Mouse (Mus musculus) heart, postnatal 36 days (tissue): Measurements from ENCODE around the gene Mybbp1a. TPM values are rescaled to one million over a fixed set of nuclear protein-coding genes. Genes with fewer than 3 reads are reported as not detected.

Source experiments
- DNase-seq, 2 experiments: peaks; one replicate each; pipeline ENCODE4 v3.0.0; 2021 to 2022
- intact Hi-C: fragments of 180-260 bp; cut with DNase I; formaldehyde crosslinking; loops from one replicate; pipeline ENCODE4 v1.15.1; 2025
- total RNA-seq, 2 experiments: library from RNA; stranded (reverse); gene quantifications; 2 replicates each; pipeline ENCODE4 v1.2.3; 2021

Gene Mybbp1a
- total RNA-seq, 2 experiments from 2014 or later, result 45.9 to 46.8 TPM

DNA sequence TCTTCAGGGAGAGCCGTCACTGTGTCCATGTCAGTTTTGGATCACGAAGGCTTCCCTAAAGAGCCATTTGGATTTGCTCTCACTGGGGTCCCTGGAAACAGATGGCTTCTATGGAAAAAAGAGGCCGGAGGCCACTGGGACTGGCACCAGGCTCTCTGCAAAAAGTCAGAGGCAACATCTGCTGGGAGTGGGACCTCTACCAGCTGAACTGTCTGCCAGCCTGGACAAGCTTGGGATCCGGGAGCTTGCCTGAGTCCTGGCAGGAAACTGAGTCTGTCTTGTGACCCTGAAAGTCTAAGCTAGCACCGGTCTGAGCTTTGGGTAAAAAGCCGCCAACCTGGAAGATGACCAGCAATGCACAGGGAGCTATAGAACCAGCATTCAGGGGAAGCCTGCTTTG lies 30.2 kb downstream of the Mybbp1a start:
- no peak for DNase-seq
- intact Hi-C loops, result loop anchor here (2.0 kb wide), 1 partner anchor 17 kb away; the partner anchor contains the start of gene Spns2

DNA sequence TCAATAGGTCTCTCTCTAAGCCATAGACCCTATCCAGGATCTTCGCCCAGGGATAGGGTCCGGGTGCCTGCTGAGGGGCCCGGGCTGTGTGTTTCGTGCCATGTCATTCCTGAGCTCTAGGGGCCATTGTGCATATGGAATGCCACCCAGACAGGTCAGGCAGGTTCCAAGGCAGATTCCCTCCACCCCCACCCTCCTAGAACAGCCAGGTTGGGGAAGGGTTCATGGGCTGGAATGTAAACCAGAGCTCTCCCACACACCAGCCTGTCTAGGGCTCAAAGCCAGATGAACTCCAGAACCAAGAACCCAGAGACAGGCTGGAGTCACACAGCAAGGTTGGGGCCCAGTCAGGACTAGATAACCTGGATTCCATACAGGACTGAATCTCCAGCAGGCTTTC lies 32.4 kb downstream of the Mybbp1a start:
- no peak for DNase-seq
- intact Hi-C loops, result no loop called here

DNA sequence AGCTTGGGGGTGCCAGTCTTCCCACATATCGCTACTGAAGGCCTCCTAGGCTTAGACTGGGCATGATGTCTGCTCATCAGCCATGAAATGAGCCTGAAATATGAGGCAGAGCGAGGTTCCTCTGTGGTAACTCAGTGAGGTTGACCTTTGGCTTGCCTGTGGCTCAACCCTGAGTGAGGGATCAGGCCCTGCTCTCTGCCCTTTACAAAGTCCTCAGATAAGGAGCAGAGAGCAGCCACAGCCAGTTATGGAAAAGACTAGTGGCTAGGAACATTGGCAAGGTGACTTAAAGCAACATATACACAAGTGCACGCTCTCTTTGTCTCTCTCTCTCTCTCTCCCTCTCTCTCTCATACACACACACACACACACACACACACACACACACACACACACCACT lies 33.8 kb downstream of the Mybbp1a start:
- intact Hi-C loops, result no loop called here

DNA sequence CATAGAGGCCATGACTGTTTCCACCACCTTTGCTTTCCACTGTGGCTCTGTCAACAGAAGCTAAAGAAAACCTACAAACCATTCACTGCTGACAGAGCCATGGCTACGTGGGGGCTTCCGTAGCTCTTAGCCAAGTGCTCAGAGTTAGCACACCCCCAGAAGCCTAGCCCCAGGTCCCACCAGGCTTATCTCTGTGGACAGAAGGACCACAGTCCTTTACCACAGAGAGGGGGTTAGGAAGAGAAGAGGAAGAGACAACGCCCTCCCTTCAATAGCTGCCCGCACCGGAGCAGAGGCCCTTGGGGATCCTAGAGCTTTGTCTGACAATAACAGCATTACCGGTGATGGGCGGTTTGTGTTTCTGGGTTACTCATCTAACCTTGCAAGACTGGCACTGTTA lies 34.3 kb downstream of the Mybbp1a start:
- no peak for DNase-seq
- intact Hi-C loops, result no loop called here

More for the DNA sequence above, 33.8 kb downstream of the Mybbp1a start:
- no peak for DNase-seq

- no peak for DNase-seq
- intact Hi-C loops, result no loop called here
Measured at GRCm38 (mm10) chr11:72476074-72476625, 35.0 kb downstream of the Mybbp1a start.

DNA sequence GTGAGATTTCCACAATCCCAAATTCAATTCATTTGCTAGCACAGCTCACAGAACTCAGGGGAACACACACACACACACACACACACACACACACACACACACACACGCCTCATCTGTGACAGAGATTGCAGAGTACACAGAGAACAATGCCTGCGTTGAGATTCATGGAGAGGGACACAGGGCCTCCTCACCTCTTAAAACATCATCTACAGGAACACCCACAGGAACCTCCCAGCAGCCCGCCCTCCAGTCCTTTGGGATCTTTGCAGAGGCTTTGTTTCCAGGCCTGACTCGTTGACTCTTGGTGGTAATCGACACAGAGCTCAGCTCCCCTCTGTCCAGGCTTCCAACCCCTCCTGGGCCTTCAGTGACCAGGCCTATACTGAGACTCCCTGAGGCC lies 36.0 kb downstream of the Mybbp1a start:
- no peak for DNase-seq
- intact Hi-C loops, result no loop called here

DNA sequence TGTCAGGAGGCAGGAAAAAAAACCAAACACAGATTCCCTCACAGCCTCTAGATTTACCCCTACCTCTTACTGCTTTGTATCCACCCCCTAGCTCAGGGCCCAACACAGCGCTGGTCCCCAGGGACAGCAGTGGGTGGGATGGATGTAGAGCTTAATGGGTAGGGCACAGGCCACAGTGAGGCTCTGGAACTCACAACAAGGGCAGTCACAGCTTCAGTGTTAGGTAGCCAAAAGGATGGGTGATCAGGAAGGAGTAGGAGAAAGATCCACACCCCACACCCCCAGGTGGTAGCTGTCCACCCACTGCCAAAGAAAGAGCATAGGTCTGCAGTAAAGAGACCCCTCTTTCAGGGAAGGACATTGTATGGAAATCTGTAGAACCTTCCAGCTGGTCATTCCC lies 36.5 kb downstream of the Mybbp1a start:
- intact Hi-C loops, result no loop called here

DNA sequence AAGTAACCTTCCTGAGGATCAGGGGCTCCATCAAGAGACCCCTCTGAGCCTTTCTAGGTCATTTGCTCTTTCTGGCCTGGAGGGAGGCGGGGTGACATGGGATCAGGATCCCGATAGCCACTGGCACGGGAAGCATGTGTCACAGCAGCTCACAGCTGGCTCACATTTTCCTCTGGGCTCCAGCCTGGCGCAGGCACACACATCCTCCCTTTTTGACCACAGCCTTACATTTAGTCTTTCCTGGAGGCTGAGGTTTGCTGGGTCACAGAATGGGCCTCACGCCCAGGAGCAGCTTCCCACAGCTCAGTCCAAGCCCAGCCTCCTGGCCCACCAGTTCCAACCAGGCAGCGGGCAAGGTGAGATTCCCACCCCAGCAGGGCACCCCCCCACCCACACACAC lies 37.1 kb downstream of the Mybbp1a start:
- intact Hi-C loops, result no loop called here
- DNase-seq, result no peak

More for the DNA sequence above, 36.5 kb downstream of the Mybbp1a start:
- no peak for DNase-seq

DNA sequence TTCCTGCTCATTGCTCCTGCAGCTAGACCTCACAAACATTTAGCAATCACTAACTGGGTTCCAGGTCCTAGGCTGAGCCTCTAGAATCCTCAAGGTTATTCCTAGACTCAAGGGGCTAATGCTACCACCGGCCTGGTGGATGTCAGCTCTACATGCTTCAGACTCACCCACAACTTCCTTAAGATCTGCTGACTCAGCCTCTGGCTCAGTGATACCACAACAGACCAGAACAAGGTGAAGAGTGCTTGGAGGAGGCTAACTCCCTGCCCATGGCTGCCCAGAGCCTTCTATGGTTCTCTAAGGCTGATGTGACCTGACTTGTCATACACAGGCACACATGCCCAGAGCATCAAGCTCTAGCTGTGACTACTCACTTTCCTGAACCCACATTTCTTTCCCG lies 38.3 kb downstream of the Mybbp1a start:
- intact Hi-C loops, result no loop called here
- no peak for DNase-seq

DNA sequence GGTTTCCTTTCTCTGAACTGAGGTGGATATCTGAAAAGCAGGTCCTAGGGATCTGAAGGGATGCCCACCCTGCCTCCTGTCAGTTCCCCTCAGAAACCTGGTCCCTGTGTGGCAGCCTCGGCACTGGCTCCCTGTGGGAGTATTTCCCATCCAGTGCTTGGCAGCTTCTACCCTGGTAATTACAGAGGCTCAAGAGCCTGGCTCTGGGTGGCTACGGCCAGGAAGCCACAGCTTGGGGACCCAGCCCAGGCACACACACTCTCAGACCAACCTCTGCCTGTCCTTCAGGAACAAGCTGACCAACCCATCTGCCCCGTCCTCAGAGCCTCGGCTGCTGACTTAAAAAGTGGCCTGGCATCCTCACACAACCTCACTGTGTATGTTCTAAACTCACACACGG lies 40.2 kb downstream of the Mybbp1a start:
- intact Hi-C loops, result no loop called here
- no peak for DNase-seq

GRCm38 (mm10) chr11:72481952-72482351 lies 40.8 kb downstream of the Mybbp1a start:
- no peak for DNase-seq
- intact Hi-C loops, result no loop called here

- intact Hi-C loops, result no loop called here
- no peak for DNase-seq
Measured at GRCm38 (mm10) chr11:72484549-72484948, 43.4 kb downstream of the Mybbp1a start.

DNA sequence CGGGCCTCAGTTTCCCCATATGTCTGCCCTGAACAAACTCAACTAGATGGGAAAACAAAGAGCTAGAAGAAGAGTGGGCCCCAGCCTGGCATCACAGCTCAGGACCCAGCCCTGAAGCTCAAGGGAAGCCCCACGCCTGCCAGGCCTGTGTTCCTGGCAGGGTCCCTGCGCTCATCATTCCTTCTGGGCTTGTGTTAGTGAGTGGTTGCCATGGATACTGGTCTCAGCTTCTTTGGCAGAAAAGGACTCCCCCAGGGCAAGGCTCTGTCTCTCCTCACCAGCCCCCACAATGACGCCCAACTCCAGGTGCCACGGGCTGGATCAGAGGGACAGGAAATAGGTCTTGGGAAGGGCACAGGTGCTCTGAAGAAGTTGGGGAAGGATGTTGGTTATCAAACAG lies 44.0 kb downstream of the Mybbp1a start:
- intact Hi-C loops, result no loop called here

GRCm38 (mm10) chr11:72485960-72486359 lies 44.8 kb downstream of the Mybbp1a start:
- DNase-seq, result no peak
- intact Hi-C loops, result no loop called here

More for the DNA sequence above, 44.0 kb downstream of the Mybbp1a start:
- no peak for DNase-seq

DNA sequence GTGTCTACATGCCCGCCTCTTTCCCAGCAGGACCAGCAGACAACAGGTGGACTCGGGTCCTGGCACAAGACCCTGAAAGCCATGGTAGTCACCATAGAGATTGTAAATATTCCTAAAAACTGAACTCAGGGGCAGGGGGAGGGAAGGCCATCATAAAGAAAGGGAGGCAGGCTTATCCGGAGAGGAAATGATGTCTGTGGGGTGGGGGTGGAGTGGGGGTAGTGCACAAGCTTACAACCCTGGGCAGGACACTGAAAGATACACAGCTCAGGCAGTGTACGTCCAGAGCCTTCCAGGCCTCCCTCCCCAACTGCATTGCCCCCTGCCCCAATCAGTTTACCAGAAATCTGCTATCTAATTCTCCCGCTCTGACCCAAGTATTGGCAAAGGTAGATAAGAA lies 46.0 kb downstream of the Mybbp1a start:
- intact Hi-C loops, result no loop called here

GRCm38 (mm10) chr11:72487739-72488138 lies 46.6 kb downstream of the Mybbp1a start:
- intact Hi-C loops, result loop anchor here (2.0 kb wide), 3 partner anchors 17 to 47 kb away; partner anchors contain the start of gene Mybbp1a
- DNase-seq, result no peak

More for the DNA sequence above, 46.0 kb downstream of the Mybbp1a start:
- DNase-seq, result no peak

GRCm38 (mm10) chr11:72488753-72489271 lies 47.7 kb downstream of the Mybbp1a start:
- intact Hi-C loops, result loop anchor here (2.0 kb wide), 3 partner anchors 18 to 48 kb away; partner anchors contain the start of gene Mybbp1a
- peak in 1 of 2 experiments; percentile 39 for DNase-seq

- intact Hi-C loops, result loop anchor here (2.0 kb wide), 3 partner anchors 19 to 49 kb away; partner anchors contain the start of gene Mybbp1a
- DNase-seq, result no peak
Measured at GRCm38 (mm10) chr11:72489397-72489796, 48.2 kb downstream of the Mybbp1a start.

GRCm38 (mm10) chr11:72489881-72490301 lies 48.7 kb downstream of the Mybbp1a start, which contains the start of gene Spns2:
Gene Spns2 (minus strand): TSS chr11:72489904.
- DNase-seq, result peak; percentile 90 to 93
- intact Hi-C loops, result loop anchor here (1.0 to 5.0 kb wide), 5 partner anchors 19 to 74 kb away; partner anchors contain the start of gene Mybbp1a

DNA sequence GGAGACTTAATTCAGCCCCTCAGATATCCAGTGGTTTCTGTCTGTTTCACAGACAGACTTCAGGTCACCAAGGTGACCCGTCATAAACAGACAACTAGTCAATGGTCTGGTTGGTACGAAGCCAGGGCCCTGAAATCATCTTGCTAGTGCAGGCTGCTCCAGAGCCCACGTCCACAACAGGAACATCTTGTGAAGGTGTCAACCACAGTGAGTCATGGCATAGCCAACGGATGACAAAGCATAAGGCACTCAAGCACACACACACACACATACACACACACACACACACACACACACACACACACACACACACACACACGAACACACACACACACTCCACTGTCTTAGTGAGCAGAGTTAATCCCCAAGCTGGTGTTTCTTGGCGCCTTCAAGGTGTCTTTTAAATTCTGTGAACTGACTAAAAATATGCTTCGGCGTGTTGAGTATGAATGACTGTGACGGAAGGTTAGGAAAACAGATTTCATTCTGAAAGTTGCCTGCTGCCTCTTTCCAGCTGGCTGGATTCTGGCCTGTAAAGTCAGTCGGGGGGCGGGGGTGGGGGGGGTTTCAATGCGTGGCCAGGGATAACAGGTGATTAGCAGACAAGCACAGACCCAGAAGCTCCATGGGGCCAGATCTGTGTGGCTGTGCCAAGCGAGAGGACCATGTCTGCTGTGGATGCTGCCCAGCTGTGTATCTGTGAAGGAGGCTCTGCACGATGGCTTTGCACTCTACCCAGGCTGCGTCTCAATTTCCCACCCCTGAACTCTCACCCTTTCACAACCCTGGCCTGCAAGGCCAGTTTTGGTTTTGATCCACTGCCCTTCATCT lies 50.2 kb downstream of the Mybbp1a start:
- intact Hi-C loops, result loop anchor here (5.0 kb wide), 1 partner anchor 41 kb away; no protein-coding TSS in a partner anchor
- no peak for DNase-seq
